Mouse (Mus musculus) bone marrow macrophage, adult 2 months (primary cell): ENCODE results near the gene Terb1.

Source experiments
- CTCF ChIP-seq: IDR thresholded peaks from 2 replicates; pipeline ENCODE4 v1.5.1; 2012; ENCODE audit warnings: low read depth, mild to moderate bottlenecking, low read length, moderate library complexity
- POLR2A ChIP-seq: IDR thresholded peaks from 2 replicates; pipeline ENCODE4 v1.6.1; 2012; ENCODE audit warnings: mild to moderate bottlenecking, low read depth, low read length, borderline replicate concordance

DNA sequence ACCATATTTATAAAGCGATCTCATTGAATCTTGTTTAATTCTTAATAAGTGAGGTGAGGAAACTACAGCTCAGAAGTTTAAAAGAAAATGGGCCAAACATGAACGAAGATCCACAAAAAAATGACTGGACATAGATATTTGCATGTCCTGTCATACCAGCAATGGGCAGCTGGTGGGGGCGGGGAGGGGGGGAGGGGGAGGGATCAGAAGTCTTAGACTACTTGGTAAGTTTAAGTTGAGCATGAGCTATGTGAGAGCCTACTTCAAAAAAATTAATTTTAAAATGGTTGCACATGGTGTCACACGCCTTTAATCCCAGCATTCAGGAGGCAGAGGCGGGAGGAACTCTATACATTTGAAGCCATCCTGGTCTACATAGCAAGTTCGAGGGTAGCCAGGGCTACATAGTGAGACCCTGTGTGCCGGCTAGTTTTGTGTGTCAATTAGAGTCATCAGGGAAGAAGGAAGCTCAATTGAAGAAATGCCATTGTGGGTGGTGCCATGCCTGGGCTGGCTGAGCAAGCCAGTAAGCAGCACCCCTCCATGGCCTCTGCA, 66.5 kb downstream of the Terb1 start:
- TF ChIP-seq CTCF (peak; percentile 4; the same call in 1 of the 2 replicates), POLR2A (no peak)
